Mouse (Mus musculus) G1E (cell line): ENCODE results near the gene Mapk11.

ENCODE experiments used
- CTCF ChIP-seq: IDR thresholded peaks from 2 replicates; pipeline ENCODE4 v1.5.1; 2012; ENCODE audit warnings: low read depth, low read length, inconsistent platforms, mixed read lengths
- GATA1 ChIP-seq: IDR thresholded peaks from 2 replicates; pipeline ENCODE4 v1.6.1; 2012; ENCODE audit warnings: borderline replicate concordance, low read length, inconsistent platforms, mixed read lengths
- GATA2 ChIP-seq: IDR thresholded peaks from 2 replicates; pipeline ENCODE4 v1.6.1; 2012; ENCODE audit warnings: low read depth, low read length, inconsistent platforms, borderline replicate concordance
- POLR2AphosphoS5 ChIP-seq: IDR thresholded peaks from 2 replicates; pipeline ENCODE4 v1.6.1; 2012; ENCODE audit warnings: low read depth, low read length, inconsistent platforms; ENCODE audit not compliant: insufficient replicate concordance
- TAL1 ChIP-seq: conservative IDR thresholded peaks from 2 replicates; pipeline ENCODE4 v1.6.1; 2012; ENCODE audit warnings: low read depth, low read length, inconsistent platforms, mixed read lengths

GRCm38 (mm10) chr15:89149271-89150040 lies at the start of gene Mapk11:
- TF ChIP-seq CTCF (no peak), GATA1 (no peak), TAL1 (no peak), GATA2 (no peak), POLR2AphosphoS5 (no peak)
